Mouse (Mus musculus): ENCODE data around the gene Ripor1. TPM values are rescaled to one million over a fixed set of nuclear protein-coding genes. Genes with fewer than 3 reads are reported as not detected.

Gene Ripor1
- polyA plus RNA-seq, 1 experiment: 0.23 TPM

GRCm38 (mm10) chr8:105657641-105658040, 52.6 kb downstream of the Ripor1 start:
- Histone ChIP-seq H3K9me3 (ENCODE audit: control insufficient read depth, low read length) (no peaks in the 10 kb centered on the region), H3K4me3 (replicated peaks) (no peak overlapping the region), H3K36me3 (ENCODE audit: control insufficient read depth) (peaks cover 76% of the 10 kb centered on the region), H3K4me1 (ENCODE audit: control insufficient read depth) (no peaks in the 10 kb centered on the region; the same call in 1 of the 2 replicates), H3K27me3 (ENCODE audit: control insufficient read depth) (no peaks in the 10 kb centered on the region)
- TF ChIP-seq GATA1 (IDR thresholded peaks at IDR 0.05; ENCODE audit: low read length) (no peak), TAL1 (IDR thresholded peaks at IDR 0.05; ENCODE audit: low read length) (no peak)

- Histone ChIP-seq H3K36me3 (ENCODE audit: control insufficient read depth) (peaks cover 79% of the 10 kb centered on the region), H3K27me3 (ENCODE audit: control insufficient read depth) (no peaks in the 10 kb centered on the region), H3K9me3 (ENCODE audit: control insufficient read depth, low read length) (no peaks in the 10 kb centered on the region), H3K4me3 (replicated peaks) (no peak overlapping the region), H3K4me1 (ENCODE audit: control insufficient read depth) (no peaks in the 10 kb centered on the region)
- TF ChIP-seq GATA1 (IDR thresholded peaks at IDR 0.05; ENCODE audit: low read length) (no peak), TAL1 (IDR thresholded peaks at IDR 0.05; ENCODE audit: low read length) (no peak)
Observed at GRCm38 (mm10) chr8:105661167-105661566, 56.1 kb downstream of the Ripor1 start.

Other genes starting within 250 kb of the Ripor1 start
- gene Plekhg4, start 232.0 kb upstream of the Ripor1 start, polyA plus RNA-seq (2012): not detected in 2 replicates
- not detected in 2 replicates for gene Kctd19, start 191.8 kb upstream of the Ripor1 start, polyA plus RNA-seq (2012)
- gene Lrrc36, start 191.7 kb upstream of the Ripor1 start, polyA plus RNA-seq (2012): 0.03 and 0.05 TPM in 2 replicates
- gene Tppp3, start 133.7 kb upstream of the Ripor1 start, polyA plus RNA-seq (2012): 0.34 and 0.96 TPM in 2 replicates
- 0.14 and 0.23 TPM in 2 replicates for gene Zdhhc1, start 108.4 kb upstream of the Ripor1 start, polyA plus RNA-seq (2012)
- not detected in 2 replicates for gene Hsd11b2, start 86.5 kb upstream of the Ripor1 start, polyA plus RNA-seq (2012)
- gene Atp6v0d1, start 39.2 kb upstream of the Ripor1 start, polyA plus RNA-seq (2012): 7.7 and 7.8 TPM in 2 replicates
- 24.5 and 26.6 TPM in 2 replicates for gene Ctcf, start 31.3 kb downstream of the Ripor1 start, polyA plus RNA-seq (2012)
- gene Agrp, start 32.1 kb downstream of the Ripor1 start, polyA plus RNA-seq (2012): not detected in 2 replicates
- 3.4 and 4.2 TPM in 2 replicates for gene Carmil2, start 81.0 kb downstream of the Ripor1 start, polyA plus RNA-seq (2012)
- 3.8 and 4.5 TPM in 2 replicates for gene Acd, start 95.8 kb downstream of the Ripor1 start, polyA plus RNA-seq (2012)
- gene Pard6a, start 95.9 kb downstream of the Ripor1 start, polyA plus RNA-seq (2012): 0.73 and 0.78 TPM in 2 replicates
- gene 4933405L10Rik, start 102.4 kb downstream of the Ripor1 start, polyA plus RNA-seq (2012): not detected in 2 replicates
- gene Enkd1, start 103.0 kb downstream of the Ripor1 start, polyA plus RNA-seq (2012): 2.4 TPM in 2 replicates
- 0.24 and 0.41 TPM in 2 replicates for gene Gfod2, start 153.4 kb downstream of the Ripor1 start, polyA plus RNA-seq (2012)
- 24.4 and 25.6 TPM in 2 replicates for gene Ranbp10, start 222.1 kb downstream of the Ripor1 start, polyA plus RNA-seq (2012)
- 0.02 TPM in 1 of 2 replicates, not detected in the other for gene Tsnaxip1, start 222.5 kb downstream of the Ripor1 start, polyA plus RNA-seq (2012)
- gene Cenpt, start 248.0 kb downstream of the Ripor1 start, polyA plus RNA-seq (2012): 7.1 and 9.1 TPM in 2 replicates
- 2.8 and 3.4 TPM in 2 replicates for gene Thap11, start 249.9 kb downstream of the Ripor1 start, polyA plus RNA-seq (2012)